Mouse (Mus musculus) stomach, embryonic 15.5 days (tissue): Measurements from ENCODE around the gene Anxa5. TPM values are rescaled to one million over a fixed set of nuclear protein-coding genes. Genes with fewer than 3 reads are reported as not detected.
A peak's percentile ranks its signal among the peaks of the same experiment; 100 is the strongest.

Source experiments
- ATAC-seq: fragments of 200-750 bp; cut with Nextera tagmentation; 2 replicates; pipeline ENCODE4 v1.8.0; 2017; ENCODE audit warnings: low read depth, moderate number of reproducible peaks, moderate TSS enrichment; ENCODE audit not compliant: insufficient read depth, low FRiP score
- H3K27ac ChIP-seq: fragments of 300-500 bp; sonication (generic); 2 replicates; pipeline ENCODE4 v1.5.1; 2015; ENCODE audit warnings: mild to moderate bottlenecking, inconsistent platforms
- H3K27me3 ChIP-seq: fragments of 300-500 bp; sonication (generic); replicated peaks from 2 replicates; pipeline ENCODE4 v1.6.1; 2015; ENCODE audit warnings: inconsistent platforms
- H3K36me3 ChIP-seq: fragments of 300-500 bp; sonication (generic); 2 replicates; pipeline ENCODE4 v1.6.1; 2015; ENCODE audit warnings: inconsistent platforms
- H3K4me1 ChIP-seq: fragments of 300-500 bp; sonication (generic); 2 replicates; pipeline ENCODE4 v1.6.1; 2015; ENCODE audit warnings: inconsistent platforms
- H3K4me2 ChIP-seq: fragments of 300-500 bp; sonication (generic); 2 replicates; pipeline ENCODE4 v1.6.1; 2015; ENCODE audit warnings: mild to moderate bottlenecking, inconsistent platforms
- H3K4me3 ChIP-seq: fragments of 300-500 bp; sonication (generic); replicated peaks from 2 replicates; pipeline ENCODE4 v1.5.1; 2015; ENCODE audit warnings: inconsistent platforms
- H3K9ac ChIP-seq: fragments of 300-500 bp; sonication (generic); 2 replicates; pipeline ENCODE4 v1.6.1; 2015; ENCODE audit warnings: inconsistent platforms
- H3K9me3 ChIP-seq: fragments of 300-500 bp; sonication (generic); 2 replicates; pipeline ENCODE4 v1.6.1; 2016; ENCODE audit warnings: inconsistent platforms
- WGBS: fragments of 180-500 bp; shearing (Covaris S2); methylation state at CpG from one replicate; pipeline ENCODE4 v1.1.7; 2015; 5-methylcytosine and 5-hydroxymethylcytosine counted together
- microRNA-seq: library from miRNA; unstranded; fragments of <30 nt; microRNA quantifications from one replicate; pipeline ENCODE4, GENCODE M21; 2016
- polyA plus RNA-seq: library from polyadenylated mRNA; unstranded; fragments of >200 nt; fragmentation: Nextera tagmentation; extraction: Ambion mirVana; gene quantifications from 2 replicates; pipeline ENCODE4 v1.2.1, GENCODE M21; 2015

Anxa5 gene
- polyA plus RNA-seq, 1 experiment from 2014 or later, result 311 TPM

DNA sequence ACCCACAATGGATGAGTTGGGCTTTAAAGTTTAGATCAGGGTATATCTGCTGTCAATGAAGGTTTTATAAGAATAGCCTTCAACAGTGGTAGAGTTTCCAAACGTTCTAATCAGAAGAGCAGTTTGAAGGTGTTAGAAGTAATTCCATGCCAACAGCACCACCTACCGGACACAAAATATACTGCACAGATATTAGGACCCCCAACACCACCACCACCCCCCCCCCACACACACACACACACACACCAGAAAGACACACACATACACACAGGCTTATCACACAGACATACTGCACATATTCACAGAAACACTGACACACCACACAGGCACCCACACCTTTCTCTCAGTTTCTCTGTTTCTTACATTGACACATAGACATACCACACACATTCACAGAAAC, 33.3 kb downstream of the Anxa5 start:
- no peaks in the 10 kb centered on the region for H3K27me3 ChIP-seq
- no peak overlapping the region for H3K4me3 ChIP-seq
- WGBS, result 0% methylated on average over 2 of the region's 2 CpGs
- H3K9me3 ChIP-seq, result no peaks in the 10 kb centered on the region
- ATAC-seq, result no peak; the same call in 1 of the 2 replicates
- H3K9ac ChIP-seq, result no peak overlapping the region
- no peak overlapping the region for H3K27ac ChIP-seq
- no peak overlapping the region for H3K4me2 ChIP-seq
- no peaks in the 10 kb centered on the region for H3K4me1 ChIP-seq
- H3K36me3 ChIP-seq, result no peaks in the 10 kb centered on the region

DNA sequence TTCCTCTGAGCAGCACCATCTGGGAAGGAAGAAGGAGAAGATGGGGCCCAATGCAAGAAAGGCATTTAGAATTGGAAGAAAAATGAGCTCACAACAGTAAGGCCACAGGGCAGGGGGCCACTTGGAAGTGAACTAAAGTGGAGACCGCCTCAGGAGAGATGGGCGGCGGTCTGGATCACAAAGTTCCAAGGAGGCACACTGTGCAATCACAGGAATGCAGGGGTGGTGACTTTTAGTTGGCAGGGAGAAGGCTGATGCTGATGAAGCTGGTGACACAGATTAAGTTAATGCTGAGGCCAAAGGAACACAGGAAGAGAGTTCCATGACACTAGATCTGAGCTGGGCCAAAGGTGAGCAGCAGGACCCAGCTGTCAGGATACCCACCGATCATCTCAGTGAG, 35.4 kb downstream of the Anxa5 start:
- no peak for ATAC-seq
- H3K4me1 ChIP-seq, result no peaks in the 10 kb centered on the region
- no peak overlapping the region for H3K4me3 ChIP-seq
- no peak overlapping the region for H3K9ac ChIP-seq
- no peaks in the 10 kb centered on the region for H3K9me3 ChIP-seq
- no peaks in the 10 kb centered on the region for H3K36me3 ChIP-seq
- H3K4me2 ChIP-seq, result no peak overlapping the region
- H3K27ac ChIP-seq, result no peak overlapping the region
- WGBS, result 44% methylated on average over 4 of the region's 4 CpGs
- no peaks in the 10 kb centered on the region for H3K27me3 ChIP-seq

DNA sequence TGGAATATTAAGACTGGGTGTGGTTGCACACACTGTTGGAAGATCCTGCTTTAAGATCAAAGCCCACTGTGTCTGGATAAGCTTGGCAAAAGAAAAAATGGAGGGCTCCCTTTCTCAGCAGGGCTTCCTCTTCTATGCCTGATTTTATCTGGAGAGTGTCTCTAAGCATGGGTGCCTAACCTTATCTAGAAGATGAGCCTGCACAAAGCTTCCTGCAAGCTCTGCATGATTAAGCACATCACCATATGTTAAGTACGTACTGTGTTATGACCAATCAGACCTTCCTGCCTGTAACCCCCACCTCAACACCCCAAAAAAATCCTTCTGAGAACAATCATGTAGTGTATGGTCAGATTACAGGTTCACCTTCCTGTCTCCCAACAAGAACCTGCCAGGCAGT, 45.3 kb downstream of the Anxa5 start:
- no peaks in the 10 kb centered on the region for H3K4me1 ChIP-seq
- H3K9me3 ChIP-seq, result no peaks in the 10 kb centered on the region
- ATAC-seq, result no peak
- H3K4me2 ChIP-seq, result no peak overlapping the region
- H3K27me3 ChIP-seq, result no peaks in the 10 kb centered on the region
- no peaks in the 10 kb centered on the region for H3K36me3 ChIP-seq
- H3K9ac ChIP-seq, result no peak overlapping the region
- no peak overlapping the region for H3K27ac ChIP-seq
- WGBS, result 90% methylated on average over 1 of the region's 1 CpGs
- H3K4me3 ChIP-seq, result no peak overlapping the region

DNA sequence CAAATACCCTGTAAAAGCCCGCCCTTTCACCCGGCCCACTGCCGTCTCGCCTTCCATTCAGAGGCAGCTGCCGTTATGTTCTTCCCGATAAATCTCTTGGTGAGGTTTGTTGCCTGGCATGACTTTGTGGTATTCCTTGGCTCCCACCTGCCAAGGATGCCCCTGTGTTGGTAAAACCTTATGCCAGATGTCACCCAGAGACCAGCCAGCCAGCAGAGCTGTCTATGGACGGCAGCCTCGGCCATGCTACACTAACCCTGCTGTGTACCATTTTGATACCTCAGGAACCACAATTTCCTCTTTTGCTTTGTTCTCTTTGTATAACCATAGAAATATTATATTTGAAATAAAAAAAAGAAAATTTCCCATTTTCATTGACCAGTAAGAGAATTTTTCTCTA, 48.3 kb downstream of the Anxa5 start:
- Histone ChIP-seq H3K9me3 (no peaks in the 10 kb centered on the region), H3K4me1 (no peaks in the 10 kb centered on the region), H3K27ac (no peak overlapping the region), H3K9ac (no peak overlapping the region), H3K4me2 (no peak overlapping the region), H3K36me3 (no peaks in the 10 kb centered on the region), H3K4me3 (no peak overlapping the region), H3K27me3 (no peaks in the 10 kb centered on the region)
- no peak for ATAC-seq
- WGBS, result 94% methylated on average over 8 of the region's 8 CpGs

DNA sequence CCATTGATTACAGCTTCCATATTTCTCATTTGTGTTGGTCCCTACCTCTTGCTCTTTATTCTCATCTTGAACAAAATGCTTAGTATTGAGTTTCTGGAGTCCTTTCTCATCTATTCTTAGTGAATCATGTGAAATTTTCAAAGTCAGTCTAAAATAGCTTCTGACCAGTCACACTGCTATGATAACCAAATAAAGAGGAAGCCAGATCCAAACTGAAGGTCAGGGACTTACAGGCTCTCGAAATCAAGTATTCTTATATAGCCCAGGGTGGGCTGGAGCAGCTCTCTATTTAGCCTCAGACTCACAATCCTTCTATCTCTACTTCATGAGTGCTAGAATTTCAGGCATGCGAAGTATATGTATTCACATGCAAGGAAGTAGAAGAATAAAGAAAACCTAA, 66.2 kb downstream of the Anxa5 start:
- Histone ChIP-seq H3K4me3 (no peak overlapping the region), H3K9me3 (no peaks in the 10 kb centered on the region), H3K9ac (no peak overlapping the region), H3K4me2 (no peak overlapping the region), H3K27me3 (no peaks in the 10 kb centered on the region), H3K36me3 (no peaks in the 10 kb centered on the region), H3K4me1 (no peaks in the 10 kb centered on the region), H3K27ac (no peak overlapping the region)
- no peak for ATAC-seq
- WGBS, result 72% methylated on average over 2 of the region's 2 CpGs

DNA sequence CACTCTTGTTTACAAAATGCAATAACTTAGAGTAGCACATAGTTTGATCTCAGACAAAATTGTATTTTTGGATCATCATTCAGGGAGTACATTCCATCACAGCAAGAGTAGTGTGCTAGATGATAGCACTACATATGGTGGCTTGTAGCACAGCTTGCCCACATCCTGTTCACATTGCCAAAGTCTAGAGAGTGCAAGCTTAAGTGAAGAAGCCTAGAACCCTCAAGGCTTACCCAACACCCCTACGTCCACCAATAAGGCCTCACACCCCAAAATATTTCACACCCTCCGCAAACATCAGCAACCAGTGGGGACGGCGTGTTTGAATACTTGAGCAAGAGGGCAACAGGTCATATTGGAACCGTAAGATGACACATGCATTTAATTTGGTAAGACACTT, 68.7 kb downstream of the Anxa5 start:
- no peak overlapping the region for H3K27ac ChIP-seq
- no peaks in the 10 kb centered on the region for H3K27me3 ChIP-seq
- H3K9me3 ChIP-seq, result no peaks in the 10 kb centered on the region
- WGBS, result 91% methylated on average over 5 of the region's 5 CpGs
- no peak for ATAC-seq
- H3K9ac ChIP-seq, result no peak overlapping the region
- H3K4me3 ChIP-seq, result no peak overlapping the region
- no peaks in the 10 kb centered on the region for H3K36me3 ChIP-seq
- no peaks in the 10 kb centered on the region for H3K4me1 ChIP-seq
- H3K4me2 ChIP-seq, result no peak overlapping the region

DNA sequence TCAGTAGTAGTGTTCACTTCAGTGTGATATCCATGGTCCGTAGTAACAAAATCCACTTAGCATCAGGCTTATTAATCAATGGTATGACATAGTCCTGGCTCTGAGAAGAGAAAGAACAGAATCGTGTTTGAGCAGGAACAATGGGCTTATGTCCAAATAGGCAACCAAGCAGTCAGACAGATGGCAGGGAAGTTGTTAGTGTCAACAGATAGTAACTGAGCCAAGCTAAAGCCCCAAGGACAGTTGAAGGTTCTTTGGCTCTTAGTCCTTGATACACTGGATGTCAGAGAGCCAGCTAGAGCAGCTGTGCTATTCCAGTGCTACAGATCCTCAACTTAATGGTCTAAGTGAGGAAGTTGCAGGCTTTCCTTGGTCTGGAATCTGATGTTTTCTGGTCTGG, 69.4 kb downstream of the Anxa5 start:
- ATAC-seq, result no peak
- H3K9ac ChIP-seq, result no peak overlapping the region
- no peak overlapping the region for H3K27ac ChIP-seq
- H3K27me3 ChIP-seq, result no peaks in the 10 kb centered on the region
- H3K4me2 ChIP-seq, result no peak overlapping the region
- no peak overlapping the region for H3K4me3 ChIP-seq
- no peaks in the 10 kb centered on the region for H3K4me1 ChIP-seq
- no peaks in the 10 kb centered on the region for H3K36me3 ChIP-seq
- no peaks in the 10 kb centered on the region for H3K9me3 ChIP-seq
- 39% methylated on average over 2 of the region's 2 CpGs for WGBS

DNA sequence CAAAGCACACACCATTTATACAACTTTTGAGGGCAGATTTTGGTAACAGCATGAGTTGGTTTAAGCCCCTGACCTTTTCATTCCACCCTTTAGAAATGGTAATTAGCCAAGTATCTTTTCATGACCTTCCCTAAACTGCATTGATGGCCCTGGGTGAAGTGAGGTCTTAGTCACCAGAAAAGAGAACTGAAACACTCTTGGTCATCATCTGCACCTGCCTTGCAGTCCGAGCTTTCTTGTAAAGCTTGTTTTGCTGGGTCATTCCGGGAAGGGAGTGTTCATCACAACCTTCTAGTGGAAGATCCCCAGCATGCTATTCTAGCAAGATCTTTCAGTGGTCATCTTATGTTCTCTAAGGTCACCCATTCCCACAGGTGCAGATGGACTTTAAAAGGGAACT, 73.8 kb downstream of the Anxa5 start:
- H3K36me3 ChIP-seq, result no peaks in the 10 kb centered on the region
- H3K4me1 ChIP-seq, result no peaks in the 10 kb centered on the region
- WGBS, result 83% methylated on average over 2 of the region's 2 CpGs
- no peak overlapping the region for H3K4me3 ChIP-seq
- H3K9me3 ChIP-seq, result no peaks in the 10 kb centered on the region
- H3K9ac ChIP-seq, result no peak overlapping the region
- H3K27ac ChIP-seq, result no peak overlapping the region
- H3K4me2 ChIP-seq, result no peak overlapping the region
- no peaks in the 10 kb centered on the region for H3K27me3 ChIP-seq
- no peak for ATAC-seq

DNA sequence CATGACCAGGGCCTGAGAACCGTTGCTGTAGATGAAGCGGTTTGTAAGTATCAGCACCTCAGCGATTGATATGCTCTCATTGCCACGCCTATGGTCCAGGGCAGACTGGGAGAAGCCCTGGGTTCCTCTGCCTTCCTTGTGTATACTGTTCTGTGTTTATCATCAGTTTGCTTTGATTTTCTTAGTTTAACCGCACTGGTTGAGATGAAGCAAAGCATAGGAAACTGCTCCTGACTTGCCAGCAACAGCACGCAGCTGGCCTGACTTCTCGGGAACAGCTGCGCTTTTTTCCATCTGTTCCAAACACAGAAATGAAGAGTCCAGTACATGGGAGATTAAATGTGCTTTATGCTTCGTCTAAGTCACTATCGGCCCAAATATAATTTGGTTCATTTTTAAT, 75.0 kb downstream of the Anxa5 start:
- no peaks in the 10 kb centered on the region for H3K27me3 ChIP-seq
- H3K4me1 ChIP-seq, result no peaks in the 10 kb centered on the region
- 44% methylated on average over 10 of the region's 10 CpGs for WGBS
- no peak overlapping the region for H3K9ac ChIP-seq
- no peak overlapping the region for H3K27ac ChIP-seq
- H3K4me3 ChIP-seq, result no peak overlapping the region
- no peaks in the 10 kb centered on the region for H3K9me3 ChIP-seq
- no peak; the same call in 1 of the 2 replicates for ATAC-seq
- H3K36me3 ChIP-seq, result no peaks in the 10 kb centered on the region
- H3K4me2 ChIP-seq, result 0 out of 2 replicates have a peak overlapping the region, but pooled peaks have one; percentile 11

Small RNAs within 50 kb of the gene (microRNA-seq; reads per million reads assigned to microRNA genes)
- not detected for gene Mir7009

Other genes with a start within 250 kb of the Anxa5 start
- gene 1810062G17Rik, start within 50 bp of the Anxa5 start, polyA plus RNA-seq, result 2.2 TPM in 2 replicates
- 0.18 and 0.19 TPM in 2 replicates for gene Gm11549, start 45.9 kb upstream of the Anxa5 start, polyA plus RNA-seq
- 51.7 and 64.3 TPM in 2 replicates for gene Exosc9, start 76.7 kb upstream of the Anxa5 start, polyA plus RNA-seq
- gene Ccna2, start 96.3 kb upstream of the Anxa5 start, polyA plus RNA-seq, result 170 and 178 TPM in 2 replicates
- 12.3 and 12.7 TPM in 2 replicates for gene Bbs7, start 137.6 kb upstream of the Anxa5 start, polyA plus RNA-seq
- 2.9 and 5.1 TPM in 2 replicates for gene Trpc3, start 214.3 kb upstream of the Anxa5 start, polyA plus RNA-seq